Mouse (Mus musculus) forebrain, embryonic 10.5 days (tissue): ENCODE results near the gene Smc3. TPM values are rescaled to one million over a fixed set of nuclear protein-coding genes. Genes with fewer than 3 reads are reported as not detected.
A peak's percentile ranks its signal among the peaks of the same experiment; 100 is the strongest.
"Not testable (repeated sequence)": the region's sequence is repeated elsewhere in the genome, so short reads cannot be mapped to it uniquely, and the experiment has no call there.

Experiments
- DNase-seq: peaks from one replicate; pipeline ENCODE4 v3.0.0-alpha.2; 2017; ENCODE audit warnings: low spot score; ENCODE audit errors: extremely low spot score
- H3K27ac ChIP-seq: fragments of 300-500 bp; sonication (generic); 2 replicates; pipeline ENCODE4 v1.5.1; 2016; ENCODE audit warnings: mild to moderate bottlenecking
- H3K27me3 ChIP-seq: fragments of 300-500 bp; sonication (generic); 2 replicates; pipeline ENCODE4 v1.6.1; 2016; ENCODE audit warnings: mild to moderate bottlenecking; ENCODE audit not compliant: poor library complexity, severe bottlenecking
- H3K36me3 ChIP-seq: fragments of 300-500 bp; sonication (generic); replicated peaks from 2 replicates; pipeline ENCODE4 v1.6.1; 2016; ENCODE audit warnings: mild to moderate bottlenecking, moderate library complexity
- H3K4me1 ChIP-seq: fragments of 300-500 bp; sonication (generic); 2 replicates; pipeline ENCODE4 v1.6.1; 2016
- H3K4me3 ChIP-seq: fragments of 300-500 bp; sonication (generic); 2 replicates; pipeline ENCODE4 v1.5.1; 2016; ENCODE audit warnings: mild to moderate bottlenecking, moderate library complexity
- H3K9me3 ChIP-seq: fragments of 300-500 bp; sonication (generic); 2 replicates; pipeline ENCODE4 v1.6.1; 2016; ENCODE audit warnings: mild to moderate bottlenecking, moderate library complexity
- WGBS: fragments of 180-500 bp; shearing (Covaris S2); methylation state at CpG from one replicate; pipeline ENCODE4 v1.1.7; 2016; 5-methylcytosine and 5-hydroxymethylcytosine counted together
- polyA plus RNA-seq: library from polyadenylated mRNA; unstranded; fragments of >200 nt; fragmentation: Nextera tagmentation; extraction: Ambion mirVana; gene quantifications from 2 replicates; pipeline ENCODE4 v1.2.1, GENCODE M21; 2016

Smc3 gene
- polyA plus RNA-seq, 1 experiment from 2014 or later = 81.4 TPM

GRCm38 (mm10) chr19:53580271-53580670 lies 19.9 kb upstream of the Smc3 start:
- Histone ChIP-seq H3K4me1 (peaks cover 23% of the 10 kb centered on the region), H3K9me3 (peaks cover 19% of the 10 kb centered on the region)
- H3K4me3 ChIP-seq, H3K27me3 ChIP-seq, H3K36me3 ChIP-seq, H3K27ac ChIP-seq, DNase-seq: not testable (repeated sequence)
- 88% methylated on average over 8 of the region's 8 CpGs for WGBS

- WGBS = 94% methylated on average over 3 of the region's 3 CpGs
- H3K4me3 ChIP-seq, H3K27me3 ChIP-seq, H3K27ac ChIP-seq, H3K36me3 ChIP-seq, H3K4me1 ChIP-seq, DNase-seq: not testable (repeated sequence)
- peaks cover 32% of the 10 kb centered on the region for H3K9me3 ChIP-seq
Measured at GRCm38 (mm10) chr19:53587686-53588085, 12.5 kb upstream of the Smc3 start.

GRCm38 (mm10) chr19:53588968-53589367 lies 11.2 kb upstream of the Smc3 start, which contains the start of gene Nutf2-ps1:
TSS of gene Nutf2-ps1 (minus strand) at chr19:53589068.
- H3K4me1 ChIP-seq, DNase-seq, H3K27ac ChIP-seq, H3K27me3 ChIP-seq, H3K36me3 ChIP-seq, H3K4me3 ChIP-seq: not testable (repeated sequence)
- peaks cover 28% of the 10 kb centered on the region for H3K9me3 ChIP-seq
- WGBS = 90% methylated on average over 7 of the region's 7 CpGs

- Histone ChIP-seq H3K36me3 (peaks cover 4% of the 10 kb centered on the region), H3K4me3 (no peak overlapping the region), H3K27me3 (no peaks in the 10 kb centered on the region), H3K27ac (no peak overlapping the region), H3K9me3 (0 out of 2 replicates have a peak, but pooled peaks cover 2% of the 10 kb centered on the region), H3K4me1 (peaks cover 9% of the 10 kb centered on the region)
- DNase-seq = no peak
- 74% methylated on average over 7 of the region's 7 CpGs for WGBS
Measured at GRCm38 (mm10) chr19:53596723-53597474, 3.3 kb upstream of the Smc3 start.

GRCm38 (mm10) chr19:53600549-53601362 lies 558 bp downstream of the Smc3 start:
- peaks cover 40% of the 10 kb centered on the region for H3K36me3 ChIP-seq
- peaks cover 17% of the 10 kb centered on the region for H3K4me1 ChIP-seq
- no peaks in the 10 kb centered on the region for H3K9me3 ChIP-seq
- WGBS = under 1% methylated on average over 82 of the region's 82 CpGs
- peak; percentile 52 for DNase-seq
- H3K4me3 ChIP-seq = peak overlapping the region; percentile 100
- no peaks in the 10 kb centered on the region for H3K27me3 ChIP-seq
- H3K27ac ChIP-seq = peak overlapping the region; percentile 99

- Histone ChIP-seq H3K4me1 (peaks cover 17% of the 10 kb centered on the region), H3K27ac (peak overlapping the region; percentile 99), H3K4me3 (peak overlapping the region; percentile 100), H3K9me3 (no peaks in the 10 kb centered on the region), H3K36me3 (peaks cover 46% of the 10 kb centered on the region), H3K27me3 (no peaks in the 10 kb centered on the region)
- DNase-seq = no peak
- WGBS = 24% methylated on average over 11 of the region's 11 CpGs
Measured at GRCm38 (mm10) chr19:53601363-53601655, 1.1 kb downstream of the Smc3 start.

- H3K9me3 ChIP-seq = no peaks in the 10 kb centered on the region
- 61% methylated on average over 6 of the region's 6 CpGs for WGBS
- H3K27ac ChIP-seq = no peak overlapping the region
- peaks cover 10% of the 10 kb centered on the region for H3K4me1 ChIP-seq
- no peak overlapping the region for H3K4me3 ChIP-seq
- no peaks in the 10 kb centered on the region for H3K27me3 ChIP-seq
- DNase-seq = peak; percentile 29
- H3K36me3 ChIP-seq = peaks cover 69% of the 10 kb centered on the region
Measured at GRCm38 (mm10) chr19:53608921-53609320, 8.7 kb downstream of the Smc3 start.

- Histone ChIP-seq H3K27me3 (no peaks in the 10 kb centered on the region), H3K36me3 (peaks cover 97% of the 10 kb centered on the region), H3K9me3 (no peaks in the 10 kb centered on the region), H3K4me1 (no peaks in the 10 kb centered on the region), H3K27ac (no peak overlapping the region), H3K4me3 (no peak overlapping the region)
- DNase-seq = no peak
- 95% methylated on average over 13 of the region's 13 CpGs for WGBS
Measured at GRCm38 (mm10) chr19:53621681-53622080, 21.5 kb downstream of the Smc3 start.

GRCm38 (mm10) chr19:53638041-53638440 lies 37.8 kb downstream of the Smc3 start:
- H3K27me3 ChIP-seq = no peaks in the 10 kb centered on the region
- no peak overlapping the region for H3K27ac ChIP-seq
- DNase-seq = no peak
- H3K36me3 ChIP-seq = peaks cover 93% of the 10 kb centered on the region
- WGBS = 91% methylated on average over 2 of the region's 2 CpGs
- H3K9me3 ChIP-seq = no peaks in the 10 kb centered on the region
- H3K4me3 ChIP-seq = no peak overlapping the region
- H3K4me1 ChIP-seq = no peaks in the 10 kb centered on the region

- Histone ChIP-seq H3K4me3 (no peak overlapping the region), H3K27me3 (no peaks in the 10 kb centered on the region), H3K9me3 (no peaks in the 10 kb centered on the region), H3K27ac (no peak overlapping the region), H3K4me1 (no peaks in the 10 kb centered on the region), H3K36me3 (peaks cover 93% of the 10 kb centered on the region)
- no peak for DNase-seq
- WGBS = 91% methylated on average over 8 of the region's 8 CpGs
Measured at GRCm38 (mm10) chr19:53638727-53639126, 38.5 kb downstream of the Smc3 start.

- no peak for DNase-seq
- Histone ChIP-seq H3K27ac (no peak overlapping the region), H3K36me3 (peaks cover 79% of the 10 kb centered on the region), H3K4me1 (peaks cover 3% of the 10 kb centered on the region), H3K9me3 (no peaks in the 10 kb centered on the region), H3K4me3 (no peak overlapping the region), H3K27me3 (no peaks in the 10 kb centered on the region)
- 95% methylated on average over 9 of the region's 9 CpGs for WGBS
Measured at GRCm38 (mm10) chr19:53644020-53644595, 43.9 kb downstream of the Smc3 start.

- Histone ChIP-seq H3K27me3 (no peaks in the 10 kb centered on the region), H3K27ac (no peak overlapping the region), H3K36me3 (peaks cover 56% of the 10 kb centered on the region), H3K4me1 (peaks cover 16% of the 10 kb centered on the region), H3K9me3 (no peaks in the 10 kb centered on the region), H3K4me3 (no peak overlapping the region)
- WGBS = 91% methylated on average over 9 of the region's 9 CpGs
- DNase-seq = no peak
Measured at GRCm38 (mm10) chr19:53647301-53647700, 47.1 kb downstream of the Smc3 start.

- Histone ChIP-seq H3K27ac (no peak overlapping the region), H3K4me3 (no peak overlapping the region), H3K27me3 (no peaks in the 10 kb centered on the region), H3K4me1 (peaks cover 23% of the 10 kb centered on the region), H3K9me3 (no peaks in the 10 kb centered on the region), H3K36me3 (peaks cover 51% of the 10 kb centered on the region)
- WGBS = 71% methylated on average over 5 of the region's 5 CpGs
- DNase-seq = no peak
Measured at GRCm38 (mm10) chr19:53648056-53648455, 47.9 kb downstream of the Smc3 start.
